In the genomic region with DNA sequence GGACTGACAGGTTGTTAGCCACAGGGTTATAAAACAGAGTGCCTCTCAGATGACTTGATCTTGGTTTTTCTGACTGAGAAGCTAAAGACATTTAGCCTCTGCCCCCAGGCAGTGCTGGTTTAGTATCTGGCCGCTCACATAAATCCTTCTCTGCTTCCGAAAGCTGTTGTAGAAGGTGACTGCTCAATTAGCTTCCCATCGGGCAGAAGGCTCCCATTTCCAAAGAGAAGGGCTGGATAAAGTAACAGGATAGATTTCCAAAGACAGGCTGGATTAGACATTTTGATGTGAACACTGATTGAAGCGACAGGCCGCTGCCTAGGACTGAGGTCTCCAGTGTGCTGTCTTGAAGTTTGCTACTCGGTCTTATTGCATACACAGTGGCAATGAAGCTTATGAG, we compare ENCODE assay signal across 37 mouse cellular contexts. TPM values are rescaled to one million over a fixed set of nuclear protein-coding genes. Genes with fewer than 3 reads are reported as not detected.
DNase-seq lines count a peak whose midpoint lies in the region; ATAC-seq and TF ChIP-seq lines count a peak whose summit lies in the region.
"Had no signal": no experiment of that assay in that cellular context is flagged by ENCODE, and none has a peak within 500 bp of the region (broad histone marks: within the 10 kb centered on the region; RNA-seq: fewer than 3 reads in every experiment).

No protein-coding gene starts in this region.

- no peak for ATAC-seq in hindbrain, embryonic 15.5 days (ENCODE audit: low FRiP score, low read depth)
- ATAC-seq in hindbrain, embryonic 12.5 days (ENCODE audit: low FRiP score), result no peak
- ATAC-seq in midbrain, embryonic 15.5 days (replicated peaks), result no peak
- ATAC-seq in midbrain, embryonic 11.5 days (ENCODE audit: low FRiP score), result no peak
- no peak for ATAC-seq in hindbrain, postnatal 0 days
- ATAC-seq: intestine, embryonic 16.5 days; liver, embryonic 12.5 days; liver, postnatal 0 days had no signal

- peaks cover 54% of the 10 kb centered on the region for H3K4me1 ChIP-seq in hindbrain, embryonic 15.5 days (replicated peaks)
- peaks cover 11% of the 10 kb centered on the region for H3K4me1 ChIP-seq in hindbrain, embryonic 12.5 days
- peaks cover 45% of the 10 kb centered on the region for H3K4me1 ChIP-seq in midbrain, embryonic 15.5 days
- no peaks in the 10 kb centered on the region for H3K4me1 ChIP-seq in midbrain, embryonic 11.5 days (ENCODE audit: control insufficient read depth, insufficient read depth, low read length)
- H3K4me1 ChIP-seq in hindbrain, postnatal 0 days (ENCODE audit: insufficient read depth, low read length), result peaks cover 18% of the 10 kb centered on the region

- no peak overlapping the region for H3K27ac ChIP-seq in hindbrain, embryonic 15.5 days (replicated peaks)
- no peak overlapping the region for H3K27ac ChIP-seq in hindbrain, embryonic 12.5 days
- H3K27ac ChIP-seq in midbrain, embryonic 15.5 days, result no peak overlapping the region
- H3K27ac ChIP-seq in midbrain, embryonic 11.5 days (ENCODE audit: low read depth, low read length), result no peak overlapping the region
- H3K27ac ChIP-seq in hindbrain, postnatal 0 days, result no peak overlapping the region
- H3K27ac ChIP-seq: forebrain, embryonic 12.5 days; heart, embryonic 13.5 days; kidney, embryonic 15.5 days; liver, embryonic 12.5 days had no signal

- peaks cover 12% of the 10 kb centered on the region for H3K36me3 ChIP-seq in hindbrain, embryonic 15.5 days
- H3K36me3 ChIP-seq in hindbrain, embryonic 12.5 days, result peaks cover 7% of the 10 kb centered on the region; the same call in 1 of the 2 replicates
- H3K36me3 ChIP-seq in midbrain, embryonic 15.5 days (replicated peaks), result peaks cover 6% of the 10 kb centered on the region; the same call in 1 of the 2 replicates
- no peaks in the 10 kb centered on the region for H3K36me3 ChIP-seq in midbrain, embryonic 11.5 days (ENCODE audit: control insufficient read depth, insufficient read depth, low read length)
- no peaks in the 10 kb centered on the region for H3K36me3 ChIP-seq in hindbrain, postnatal 0 days (ENCODE audit: insufficient read depth, low read length)
- H3K36me3 ChIP-seq: heart, embryonic 13.5 days; kidney, embryonic 15.5 days; liver, embryonic 12.5 days had no signal

- H3K4me3 ChIP-seq in hindbrain, embryonic 15.5 days, result no peak overlapping the region
- no peak overlapping the region for H3K4me3 ChIP-seq in hindbrain, embryonic 12.5 days
- no peak overlapping the region for H3K4me3 ChIP-seq in midbrain, embryonic 15.5 days
- H3K4me3 ChIP-seq in midbrain, embryonic 11.5 days (ENCODE audit: low read depth, low read length), result no peak overlapping the region
- no peak overlapping the region for H3K4me3 ChIP-seq in hindbrain, postnatal 0 days (ENCODE audit: low read length)
- H3K4me3 ChIP-seq: erythroblast, embryonic 14.5 days; forebrain, embryonic 12.5 days; heart, embryonic 13.5 days; kidney, embryonic 15.5 days; liver, embryonic 12.5 days; megakaryocyte, embryonic 14.5 days had no signal

- H3K27me3 ChIP-seq in hindbrain, embryonic 15.5 days, result 0 out of 2 replicates have a peak, but pooled peaks cover 3% of the 10 kb centered on the region
- peaks cover 33% of the 10 kb centered on the region for H3K27me3 ChIP-seq in hindbrain, embryonic 12.5 days
- peaks cover 3% of the 10 kb centered on the region; the same call in 1 of the 2 replicates for H3K27me3 ChIP-seq in midbrain, embryonic 15.5 days (replicated peaks)
- H3K27me3 ChIP-seq in midbrain, embryonic 11.5 days (ENCODE audit: control insufficient read depth, insufficient read depth, low read length), result peaks cover 8% of the 10 kb centered on the region
- H3K27me3 ChIP-seq in hindbrain, postnatal 0 days (ENCODE audit: insufficient read depth, low read length), result no peaks in the 10 kb centered on the region; the same call in 1 of the 2 replicates

- H3K4me2 ChIP-seq in hindbrain, embryonic 15.5 days, result peak overlapping the region; percentile 27
- H3K4me2 ChIP-seq in hindbrain, embryonic 12.5 days (replicated peaks), result no peak overlapping the region
- peak overlapping the region; percentile 18 for H3K4me2 ChIP-seq in midbrain, embryonic 15.5 days
- H3K4me2 ChIP-seq in midbrain, embryonic 11.5 days, result no peak overlapping the region
- H3K4me2 ChIP-seq in hindbrain, postnatal 0 days (ENCODE audit: low read depth, low read length), result peak overlapping the region; percentile 30
- H3K4me2 ChIP-seq: forebrain, embryonic 12.5 days; heart, embryonic 13.5 days; kidney, embryonic 15.5 days; liver, embryonic 12.5 days had no signal

- H3K9me3 ChIP-seq in hindbrain, embryonic 15.5 days, result no peaks in the 10 kb centered on the region
- H3K9me3 ChIP-seq in hindbrain, embryonic 12.5 days (replicated peaks), result no peaks in the 10 kb centered on the region
- no peaks in the 10 kb centered on the region for H3K9me3 ChIP-seq in midbrain, embryonic 15.5 days
- no peaks in the 10 kb centered on the region for H3K9me3 ChIP-seq in midbrain, embryonic 11.5 days (ENCODE audit: control insufficient read depth, low read length)
- no peaks in the 10 kb centered on the region for H3K9me3 ChIP-seq in hindbrain, postnatal 0 days (ENCODE audit: low read length)
- H3K9me3 ChIP-seq: forebrain, embryonic 12.5 days; heart, embryonic 13.5 days; kidney, embryonic 15.5 days; liver, embryonic 12.5 days; megakaryocyte, embryonic 14.5 days had no signal

- WGBS in hindbrain, embryonic 15.5 days, result 70% methylated on average over 6 of the region's 6 CpGs
- WGBS in hindbrain, embryonic 12.5 days, result 80% methylated on average over 6 of the region's 6 CpGs
- 61% methylated on average over 6 of the region's 6 CpGs for WGBS in midbrain, embryonic 15.5 days
- WGBS in midbrain, embryonic 11.5 days, result 78% methylated on average over 6 of the region's 6 CpGs
- 66% methylated on average over 6 of the region's 6 CpGs for WGBS in hindbrain, postnatal 0 days

- DNase-seq in cerebellum, adult 9-11 months, result peak; percentile 26
- DNase-seq in cerebellum, postnatal 10 days, result no peak
- no peak for DNase-seq in midbrain, embryonic 11.5 days (ENCODE audit: low spot score, missing footprints)
- no peak for DNase-seq in hindbrain, postnatal 0 days (ENCODE audit: low spot score)
- no peak for DNase-seq in lung, postnatal 4 days
- DNase-seq: adrenal gland, postnatal 14 days; cerebellum, adult 18-20 months; gastrocnemius, postnatal 10 days; heart, postnatal 10 days; kidney, postnatal 36 days; layer of hippocampus, postnatal 36 days; left cerebral cortex, postnatal 4 days; liver, postnatal 0 days; lung, postnatal 36 days; thymus, postnatal 4 days had no signal

- no peak overlapping the region for H3K9ac ChIP-seq in hindbrain, embryonic 15.5 days
- H3K9ac ChIP-seq in hindbrain, embryonic 12.5 days, result no peak overlapping the region
- no peak overlapping the region for H3K9ac ChIP-seq in midbrain, embryonic 15.5 days
- no peak overlapping the region for H3K9ac ChIP-seq in midbrain, embryonic 11.5 days (ENCODE audit: low read length)
- no peak overlapping the region for H3K9ac ChIP-seq in hindbrain, postnatal 0 days (replicated peaks; ENCODE audit: low read length)
- H3K9ac ChIP-seq: forebrain, embryonic 12.5 days; heart, embryonic 13.5 days; kidney, embryonic 15.5 days; liver, embryonic 12.5 days; liver, postnatal 0 days had no signal

- TF ChIP-seq CTCF in hindbrain, postnatal 0 days (IDR thresholded peaks at IDR 0.05; ENCODE audit: low read depth), result no peak

RNA-seq across cellular contexts. Expression of gene Amer3, which starts 2.8 kb away (rescaled TPM):
- 27.2 and 29.9 TPM in 2 replicates for polyA plus RNA-seq in hindbrain, embryonic 15.5 days (2015; fragmentation: Nextera tagmentation; extraction: Ambion mirVana)
- 11.4 and 12.8 TPM in 2 replicates for polyA plus RNA-seq in hindbrain, embryonic 12.5 days (2016; fragmentation: Nextera tagmentation; extraction: Ambion mirVana)
- 35.3 and 38.8 TPM in 2 replicates for polyA plus RNA-seq in midbrain, embryonic 15.5 days (2015; fragmentation: Nextera tagmentation; extraction: Ambion mirVana)
- 4.1 and 4.8 TPM in 2 replicates for polyA plus RNA-seq in midbrain, embryonic 11.5 days (2014; fragmentation: Nextera tagmentation; extraction: Ambion mirVana)
- 51.5 and 55.3 TPM in 2 replicates for total RNA-seq in hindbrain, postnatal 0 days (2014; rRNA removed)
- 15.4 and 18.2 TPM in 2 replicates for polyA plus RNA-seq in hindbrain, postnatal 0 days (2015; fragmentation: Nextera tagmentation; extraction: Ambion mirVana)
- total RNA-seq: heart, adult 8-10 months; heart, postnatal 10 days; hematopoietic stem cell, adult 5-6 weeks; monocyte, adult 5-6 weeks had no signal
- polyA plus RNA-seq: erythroblast, embryonic 14.5 days; gonadal fat pad, adult 2 months; heart, embryonic 13.5 days; liver, embryonic 12.5 days; liver, postnatal 0 days; small intestine, adult 2 months; thymus, postnatal 0 days had no signal

RNA-seq across cellular contexts. Expression of gene Prss40, which starts 21.5 kb away (rescaled TPM):
- polyA plus RNA-seq in hindbrain, embryonic 15.5 days (2015; fragmentation: Nextera tagmentation; extraction: Ambion mirVana), result 0.21 TPM in 1 of 2 replicates, not detected in the other
- polyA plus RNA-seq in hindbrain, embryonic 12.5 days (2016; fragmentation: Nextera tagmentation; extraction: Ambion mirVana), result not detected in 2 replicates
- polyA plus RNA-seq in midbrain, embryonic 15.5 days (2015; fragmentation: Nextera tagmentation; extraction: Ambion mirVana), result 0.14 TPM in 1 of 2 replicates, not detected in the other
- not detected in 2 replicates for polyA plus RNA-seq in midbrain, embryonic 11.5 days (2014; fragmentation: Nextera tagmentation; extraction: Ambion mirVana)
- not detected in 2 replicates for total RNA-seq in hindbrain, postnatal 0 days (2014; rRNA removed)
- 0.09 TPM in 1 of 2 replicates, not detected in the other for polyA plus RNA-seq in hindbrain, postnatal 0 days (2015; fragmentation: Nextera tagmentation; extraction: Ambion mirVana)
- total RNA-seq: adrenal gland, postnatal 14 days; gastrocnemius, postnatal 10 days; heart, adult 8-10 months; heart, postnatal 10 days; hematopoietic stem cell, adult 5-6 weeks; layer of hippocampus, postnatal 36 days; left cerebral cortex, postnatal 4 days; monocyte, adult 5-6 weeks had no signal
- polyA plus RNA-seq: cortical plate, adult 2 months; embryonic facial prominence, embryonic 14.5 days; erythroblast, embryonic 14.5 days; forebrain, embryonic 12.5 days; heart, embryonic 13.5 days; intestine, embryonic 16.5 days; kidney, embryonic 15.5 days; limb, embryonic 14.5 days; liver, embryonic 12.5 days; liver, postnatal 0 days; lung, embryonic 16.5 days; small intestine, adult 2 months; stomach, embryonic 14.5 days; thymus, postnatal 0 days had no signal

RNA-seq across cellular contexts. Expression of gene Cfc1, which starts 46.8 kb away (rescaled TPM):
- polyA plus RNA-seq in hindbrain, embryonic 15.5 days (2015; fragmentation: Nextera tagmentation; extraction: Ambion mirVana), result 0.14 and 0.45 TPM in 2 replicates
- polyA plus RNA-seq in hindbrain, embryonic 12.5 days (2016; fragmentation: Nextera tagmentation; extraction: Ambion mirVana), result not detected in 2 replicates
- 0.19 and 0.22 TPM in 2 replicates for polyA plus RNA-seq in midbrain, embryonic 15.5 days (2015; fragmentation: Nextera tagmentation; extraction: Ambion mirVana)
- polyA plus RNA-seq in midbrain, embryonic 11.5 days (2014; fragmentation: Nextera tagmentation; extraction: Ambion mirVana), result not detected in 2 replicates
- total RNA-seq in hindbrain, postnatal 0 days (2014; rRNA removed), result 1.2 TPM in 1 of 2 replicates, not detected in the other
- polyA plus RNA-seq in hindbrain, postnatal 0 days (2015; fragmentation: Nextera tagmentation; extraction: Ambion mirVana), result 0.30 and 0.36 TPM in 2 replicates
- total RNA-seq: adrenal gland, postnatal 14 days; gastrocnemius, postnatal 10 days; heart, adult 8-10 months; heart, postnatal 10 days; layer of hippocampus, postnatal 36 days; left cerebral cortex, postnatal 4 days; monocyte, adult 5-6 weeks had no signal
- polyA plus RNA-seq: cortical plate, adult 2 months; erythroblast, embryonic 14.5 days; forebrain, embryonic 12.5 days; gonadal fat pad, adult 2 months; intestine, embryonic 16.5 days; kidney, embryonic 15.5 days; liver, embryonic 12.5 days; liver, postnatal 0 days; lung, embryonic 16.5 days; small intestine, adult 2 months; testis, adult 2 months; thymus, postnatal 0 days had no signal

Comparison
In these comparisons a context has a peak if more than half of its experiments do, and no peak if none do; other contexts are left out.
1. H3K4me2 ChIP-seq: peak in hindbrain, embryonic 15.5 days (single experiment), midbrain, embryonic 15.5 days (single experiment) and hindbrain, postnatal 0 days (single experiment); none in hindbrain, embryonic 12.5 days (single experiment) and midbrain, embryonic 11.5 days (single experiment).